14 mouse cellular contexts compared by ENCODE assay signal in genomic region chr16:36627740-36628139, GRCm38 (mm10).
"Had no signal": no experiment of that assay in that cellular context is flagged by ENCODE, and none has a peak within 500 bp of the region (broad histone marks: within the 10 kb centered on the region; RNA-seq: fewer than 3 reads in every experiment).

No protein-coding gene starts in this region.

- H3K36me3 ChIP-seq: midbrain, embryonic 13.5 days; midbrain, embryonic 15.5 days; neural tube, embryonic 12.5 days had no signal

- H3K27me3 ChIP-seq: megakaryocyte, embryonic 14.5 days; midbrain, embryonic 13.5 days; midbrain, embryonic 15.5 days; neural tube, embryonic 12.5 days had no signal

- H3K9ac ChIP-seq: lung, embryonic 14.5 days; midbrain, embryonic 13.5 days; midbrain, embryonic 15.5 days; neural tube, embryonic 12.5 days had no signal

- H3K4me3 ChIP-seq: midbrain, embryonic 13.5 days; midbrain, embryonic 15.5 days; neural tube, embryonic 12.5 days had no signal

- H3K4me2 ChIP-seq: lung, embryonic 14.5 days; midbrain, embryonic 11.5 days; midbrain, embryonic 13.5 days; midbrain, embryonic 15.5 days; neural tube, embryonic 12.5 days had no signal

- H3K4me1 ChIP-seq: midbrain, embryonic 13.5 days; midbrain, embryonic 15.5 days; neural tube, embryonic 12.5 days had no signal

- ATAC-seq: midbrain, embryonic 13.5 days; midbrain, embryonic 15.5 days had no signal

- DNase-seq: lung, adult 18-20 months; lung, embryonic 14.5 days; lung, postnatal 10 days; lung, postnatal 4 days; right cerebral cortex, postnatal 14 days; spleen, adult 18-20 months; thymus, adult 18-20 months; thymus, postnatal 14 days; thymus, postnatal 36 days had no signal

- H3K9me3 ChIP-seq: megakaryocyte, embryonic 14.5 days; midbrain, embryonic 13.5 days; midbrain, embryonic 15.5 days; neural tube, embryonic 12.5 days had no signal

- H3K27ac ChIP-seq: midbrain, embryonic 13.5 days; midbrain, embryonic 15.5 days; neural tube, embryonic 12.5 days had no signal
